Mouse (Mus musculus) layer of hippocampus, adult 11-12 months (tissue): ENCODE measurements at regions not wholly inside any gene's neighbourhood (a gene's known extent, or its start where the extent isn't known, plus 50 kb on each side); places are given as distances from the start of the nearest gene placed in this dataset.
"Not testable (repeated sequence)": the region's sequence is repeated elsewhere in the genome, so short reads cannot be mapped to it uniquely, and the experiment has no call there.

Experiments
- DNase-seq: peaks from one replicate; pipeline ENCODE4 v3.0.0; 2022; ENCODE audit warnings: low spot score

GRCm38 (mm10) chr4:145774241-145774761 is 94.3 kb upstream of the Zfp986 start:
- DNase-seq, result peak; percentile 2

GRCm38 (mm10) chr4:145774884-145775283 is 93.7 kb upstream of the Zfp986 start:
- DNase-seq, result not testable (repeated sequence)

DNA sequence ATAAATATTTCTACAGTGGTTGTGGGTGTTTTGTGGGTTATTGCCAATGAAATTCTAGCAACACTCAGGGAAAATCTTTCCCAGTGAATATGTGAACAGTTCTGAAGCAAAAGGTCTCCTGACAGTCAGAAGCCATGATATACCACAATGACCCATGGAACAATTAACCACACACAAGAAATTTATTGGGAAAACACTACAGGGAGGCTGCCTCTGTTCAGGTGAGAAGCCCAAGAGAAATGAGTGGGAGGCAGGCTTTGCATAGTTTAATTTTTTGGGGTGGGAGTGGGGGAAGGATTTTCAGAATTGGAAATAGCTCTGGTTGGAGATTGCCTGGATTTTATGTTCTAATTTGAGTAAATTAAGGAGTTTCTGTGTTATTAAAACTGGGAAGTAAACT is 92.1 kb upstream of the Zfp986 start:
- not testable (repeated sequence) for DNase-seq

GRCm38 (mm10) chr4:145781281-145781896 is 87.2 kb upstream of the Zfp986 start:
- not testable (repeated sequence) for DNase-seq

DNA sequence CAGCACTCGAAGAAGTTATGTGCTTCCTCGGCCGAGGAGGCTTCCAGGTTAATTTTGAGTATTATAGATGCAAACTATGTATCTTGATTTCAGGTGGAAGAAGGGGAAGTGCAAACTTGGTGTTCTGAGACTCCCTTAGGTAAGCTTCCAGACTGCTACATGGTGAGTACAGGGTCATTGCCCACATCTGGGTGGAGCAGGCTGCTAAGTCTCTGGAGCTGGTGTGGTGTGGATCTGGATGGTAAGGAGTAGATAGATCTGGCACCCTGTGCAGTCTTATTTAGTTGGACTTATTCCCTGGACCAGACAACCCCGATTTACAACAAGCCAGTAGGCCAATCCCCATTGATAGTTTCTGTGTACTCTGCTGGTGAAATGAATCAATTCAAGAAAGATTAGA is 53.9 kb upstream of the Zfp986 start:
- not testable (repeated sequence) for DNase-seq
